Mouse (Mus musculus) lung, embryonic 14.5 days (tissue): ENCODE results near the gene Pnpt1. TPM values are rescaled to one million over a fixed set of nuclear protein-coding genes. Genes with fewer than 3 reads are reported as not detected.
A peak's percentile ranks its signal among the peaks of the same experiment; 100 is the strongest.

Experiments
- ATAC-seq: fragments of 200-750 bp; cut with Nextera tagmentation; 2 replicates; pipeline ENCODE4 v1.8.0; 2017; ENCODE audit warnings: mild to moderate bottlenecking, moderate TSS enrichment, moderate library complexity; ENCODE audit not compliant: insufficient read depth
- DNase-seq: peaks from one replicate; pipeline ENCODE4 v3.0.0-alpha.2; 2015
- H3K27ac ChIP-seq: fragments of 300-500 bp; sonication (generic); 2 replicates; pipeline ENCODE4 v1.5.1; 2014; ENCODE audit warnings: low read depth, mild to moderate bottlenecking, moderate library complexity
- H3K27me3 ChIP-seq: fragments of 300-500 bp; sonication (generic); 2 replicates; pipeline ENCODE4 v1.6.1; 2014; ENCODE audit warnings: low read length, control low read depth; ENCODE audit not compliant: insufficient read depth
- H3K36me3 ChIP-seq: fragments of 300-500 bp; sonication (generic); 2 replicates; pipeline ENCODE4 v1.6.1; 2014; ENCODE audit warnings: control low read depth; ENCODE audit not compliant: insufficient read depth
- H3K4me1 ChIP-seq: fragments of 300-500 bp; sonication (generic); 2 replicates; pipeline ENCODE4 v1.6.1; 2014; ENCODE audit warnings: antibody characterized with exemption, control low read depth; ENCODE audit not compliant: insufficient read depth
- H3K4me2 ChIP-seq: fragments of 300-500 bp; sonication (generic); 2 replicates; pipeline ENCODE4 v1.6.1; 2014; ENCODE audit warnings: mild to moderate bottlenecking
- H3K4me3 ChIP-seq: fragments of 300-500 bp; sonication (generic); 2 replicates; pipeline ENCODE4 v1.5.1; 2014; ENCODE audit warnings: low read depth, low read length
- H3K9ac ChIP-seq: fragments of 300-500 bp; sonication (generic); 2 replicates; pipeline ENCODE4 v1.6.1; 2014
- H3K9me3 ChIP-seq: fragments of 300-500 bp; sonication (generic); 2 replicates; pipeline ENCODE4 v1.6.1; 2016; ENCODE audit warnings: low read depth, low read length, control low read depth
- CTCF ChIP-seq: IDR thresholded peaks from 2 replicates; pipeline ENCODE4 v1.5.1; 2016; ENCODE audit warnings: antibody characterized with exemption, low read depth
- WGBS: fragments of 180-500 bp; shearing (Covaris S2); extraction: QIAGEN DNeasy Blood & Tissue Kit; methylation state at CpG from one replicate; pipeline ENCODE4 v1.1.7; 2014; 5-methylcytosine and 5-hydroxymethylcytosine counted together
- polyA plus RNA-seq: library from polyadenylated mRNA; unstranded; fragments of >200 nt; fragmentation: Nextera tagmentation; extraction: Ambion mirVana; gene quantifications from 2 replicates; pipeline ENCODE4 v1.2.1, GENCODE M21; 2014

Gene Pnpt1
- 42.0 and 43.2 TPM in 2 replicates for polyA plus RNA-seq

GRCm38 (mm10) chr11:29130385-29131355 lies at the start of gene Pnpt1:
TSS of gene Pnpt1 (plus strand) at chr11:29130744.
- ATAC-seq: peak; percentile 100
- Histone ChIP-seq H3K4me2 (peak within 1 kb of the TSS; percentile 70), H3K27me3 (no peaks in the 10 kb centered on the region), H3K27ac (peak within 1 kb of the TSS; percentile 70), H3K4me3 (peak within 1 kb of the TSS; percentile 81), H3K9ac (peak within 1 kb of the TSS; percentile 85), H3K4me1 (no peaks in the 10 kb centered on the region), H3K9me3 (no peaks in the 10 kb centered on the region), H3K36me3 (peaks cover 7% of the 10 kb centered on the region)
- no peak for TF ChIP-seq CTCF
- 5% methylated on average over 50 of the region's 50 CpGs for WGBS
- peak; percentile 97 for DNase-seq

GRCm38 (mm10) chr11:29092403-29092802 lies 38.1 kb upstream of the Pnpt1 start:
- no peaks in the 10 kb centered on the region for H3K36me3 ChIP-seq
- no peaks in the 10 kb centered on the region for H3K27me3 ChIP-seq
- H3K4me2 ChIP-seq: no peak overlapping the region
- H3K4me1 ChIP-seq: no peaks in the 10 kb centered on the region
- H3K9me3 ChIP-seq: no peaks in the 10 kb centered on the region
- no peak overlapping the region for H3K27ac ChIP-seq
- H3K9ac ChIP-seq: no peak overlapping the region
- H3K4me3 ChIP-seq: no peak overlapping the region
- TF ChIP-seq CTCF: peak; percentile 14; the same call in 1 of the 2 replicates
- ATAC-seq (no peak), DNase-seq (peak; percentile 2)
- WGBS: 76% methylated on average over 2 of the region's 2 CpGs

- ATAC-seq: no peak
- WGBS: 48% methylated on average over 2 of the region's 2 CpGs
- no peak for DNase-seq
- no peak overlapping the region for H3K9ac ChIP-seq
- no peaks in the 10 kb centered on the region for H3K9me3 ChIP-seq
- no peaks in the 10 kb centered on the region for H3K27me3 ChIP-seq
- TF ChIP-seq CTCF: no peak
- H3K4me1 ChIP-seq: no peaks in the 10 kb centered on the region
- H3K4me3 ChIP-seq: no peak overlapping the region
- H3K4me2 ChIP-seq: no peak overlapping the region
- H3K36me3 ChIP-seq: no peaks in the 10 kb centered on the region
- no peak overlapping the region for H3K27ac ChIP-seq
Measured at GRCm38 (mm10) chr11:29098926-29099325, 31.6 kb upstream of the Pnpt1 start.

- H3K27ac ChIP-seq: no peak overlapping the region
Measured at GRCm38 (mm10) chr11:29129862-29130384, 621 bp upstream of the Pnpt1 start.

GRCm38 (mm10) chr11:29140671-29141070 lies 10.1 kb downstream of the Pnpt1 start:
- Histone ChIP-seq H3K36me3 (peaks cover 58% of the 10 kb centered on the region), H3K4me2 (no peak overlapping the region), H3K4me1 (no peaks in the 10 kb centered on the region), H3K9me3 (no peaks in the 10 kb centered on the region), H3K27me3 (no peaks in the 10 kb centered on the region), H3K9ac (no peak overlapping the region), H3K27ac (no peak overlapping the region), H3K4me3 (no peak overlapping the region)
- WGBS: 60% methylated on average over 1 of the region's 1 CpGs
- DNase-seq (no peak), ATAC-seq (no peak)
- TF ChIP-seq CTCF: no peak

More at GRCm38 (mm10) chr11:29129862-29130384, 621 bp upstream of the Pnpt1 start:
- peak overlapping the region; percentile 70 for H3K4me2 ChIP-seq
- H3K4me1 ChIP-seq: no peaks in the 10 kb centered on the region
- H3K9me3 ChIP-seq: no peaks in the 10 kb centered on the region
- DNase-seq (no peak), ATAC-seq (peak; percentile 51)
- no peak for TF ChIP-seq CTCF
- 49% methylated on average over 11 of the region's 11 CpGs for WGBS
- H3K9ac ChIP-seq: peak overlapping the region; percentile 85
- peaks cover 6% of the 10 kb centered on the region for H3K36me3 ChIP-seq
- H3K27me3 ChIP-seq: no peaks in the 10 kb centered on the region
- peak overlapping the region; percentile 81 for H3K4me3 ChIP-seq

GRCm38 (mm10) chr11:29148901-29149300 lies 18.4 kb downstream of the Pnpt1 start:
- Histone ChIP-seq H3K27me3 (no peaks in the 10 kb centered on the region), H3K4me2 (no peak overlapping the region), H3K27ac (no peak overlapping the region), H3K4me3 (no peak overlapping the region), H3K36me3 (peaks cover 49% of the 10 kb centered on the region), H3K9ac (no peak overlapping the region), H3K9me3 (no peaks in the 10 kb centered on the region), H3K4me1 (no peaks in the 10 kb centered on the region)
- TF ChIP-seq CTCF: no peak
- ATAC-seq (no peak), DNase-seq (no peak)
- WGBS: 88% methylated on average over 2 of the region's 2 CpGs

- Histone ChIP-seq H3K9ac (no peak overlapping the region), H3K27ac (no peak overlapping the region), H3K4me3 (no peak overlapping the region), H3K9me3 (no peaks in the 10 kb centered on the region), H3K4me2 (no peak overlapping the region), H3K4me1 (no peaks in the 10 kb centered on the region), H3K27me3 (no peaks in the 10 kb centered on the region), H3K36me3 (peaks cover 30% of the 10 kb centered on the region; the same call in 1 of the 2 replicates)
- ATAC-seq: no peak
- no peak for DNase-seq
- TF ChIP-seq CTCF: no peak
- 89% methylated on average over 4 of the region's 4 CpGs for WGBS
Measured at GRCm38 (mm10) chr11:29163569-29163968, 33.0 kb downstream of the Pnpt1 start.
